Mouse (Mus musculus) right cerebral cortex, postnatal 36 days (tissue): ENCODE data around the gene Htr3b.

Experiments
- DNase-seq, 2 experiments: peaks; one replicate each; pipeline ENCODE4 v3.0.0; 2022; ENCODE audit warnings: low spot score in 2 of 2, mixed read lengths in 1 of 2

Htr3b gene

GRCm38 (mm10) chr9:48928781-48929180 is 36.0 kb downstream of the Htr3b start:
- no peak for DNase-seq

GRCm38 (mm10) chr9:48916011-48916788 is 48.6 kb downstream of the Htr3b start:
- no peak for DNase-seq

- DNase-seq, result peak; percentile 47 to 60
Observed at GRCm38 (mm10) chr9:48910885-48911537, 53.8 kb downstream of the Htr3b start, which contains the start of gene Htr3a. Gene Htr3a, minus strand, starts transcription at chr9:48911099.

- DNase-seq, result no peak
Observed at GRCm38 (mm10) chr9:48904421-48904820, 60.4 kb downstream of the Htr3b start.

- no peak for DNase-seq
Observed at GRCm38 (mm10) chr9:48903766-48904165, 61.0 kb downstream of the Htr3b start.

- no peak for DNase-seq
Observed at GRCm38 (mm10) chr9:48898551-48898950, 66.2 kb downstream of the Htr3b start.

GRCm38 (mm10) chr9:48895819-48896536 is 68.8 kb downstream of the Htr3b start:
- DNase-seq, result no peak

- DNase-seq, result no peak
Observed at GRCm38 (mm10) chr9:48894755-48895154, 70.0 kb downstream of the Htr3b start.

GRCm38 (mm10) chr9:48893986-48894385 is 70.8 kb downstream of the Htr3b start:
- DNase-seq, result peak; percentile 21 to 47

- DNase-seq, result no peak
Observed at GRCm38 (mm10) chr9:48889093-48889492, 75.7 kb downstream of the Htr3b start.
